Mouse (Mus musculus): Measurements from ENCODE around the gene Prr15.

The Prr15 gene

DNA sequence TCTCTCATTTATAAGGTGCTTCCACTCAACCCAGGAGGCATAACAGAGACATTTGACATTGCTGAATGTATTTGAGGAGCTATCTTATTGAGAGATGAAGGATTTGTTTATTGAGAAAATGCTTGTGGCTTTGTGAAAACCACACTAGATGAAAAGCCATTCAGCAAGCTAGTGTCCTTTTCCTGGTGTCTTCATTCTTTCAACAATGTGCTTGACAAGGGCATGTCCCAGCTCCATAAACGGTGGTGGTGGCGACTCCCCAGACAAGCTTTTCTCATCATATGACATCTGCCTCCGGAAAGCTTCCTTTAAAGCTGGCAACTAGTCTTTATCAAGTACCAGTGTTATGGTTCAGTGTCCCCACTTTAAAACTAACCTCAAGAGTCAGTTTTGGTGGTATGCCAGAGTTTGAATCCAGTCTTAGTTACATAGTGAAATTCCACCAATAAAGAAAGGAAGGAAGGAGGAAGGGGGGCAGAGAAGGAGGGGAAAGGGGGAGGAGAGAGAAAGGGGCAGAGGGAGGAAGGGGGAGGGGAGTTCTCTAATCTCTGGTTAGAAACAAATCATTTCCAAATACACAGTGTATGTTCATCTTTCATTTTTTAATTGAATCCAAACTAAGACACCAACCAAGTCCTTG lies at the start of gene Prr15:
Gene Prr15, plus strand, starts transcription at position 590 of the 640 bp plus-strand sequence.
- no peak for DNase-seq

DNA sequence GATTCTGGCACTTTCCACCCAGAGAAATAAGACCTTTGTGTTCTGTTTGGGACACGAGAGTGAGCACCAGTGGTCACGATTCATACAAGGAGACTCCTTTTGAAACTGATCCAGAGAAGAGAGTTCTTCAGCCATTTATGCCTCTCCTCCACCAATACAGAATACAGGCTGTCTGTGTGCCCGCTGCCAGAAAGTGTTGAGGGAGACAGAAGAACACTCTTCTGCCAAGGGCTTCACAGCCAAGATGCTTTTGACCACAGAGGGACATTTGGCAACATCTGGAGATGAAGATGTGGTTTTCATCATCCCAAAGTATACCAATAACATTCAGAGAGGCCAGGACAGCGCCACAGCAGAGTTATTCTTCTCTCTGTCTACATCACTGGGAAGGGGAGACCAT lies 48.4 kb upstream of the Prr15 start:
- no peak for DNase-seq

DNA sequence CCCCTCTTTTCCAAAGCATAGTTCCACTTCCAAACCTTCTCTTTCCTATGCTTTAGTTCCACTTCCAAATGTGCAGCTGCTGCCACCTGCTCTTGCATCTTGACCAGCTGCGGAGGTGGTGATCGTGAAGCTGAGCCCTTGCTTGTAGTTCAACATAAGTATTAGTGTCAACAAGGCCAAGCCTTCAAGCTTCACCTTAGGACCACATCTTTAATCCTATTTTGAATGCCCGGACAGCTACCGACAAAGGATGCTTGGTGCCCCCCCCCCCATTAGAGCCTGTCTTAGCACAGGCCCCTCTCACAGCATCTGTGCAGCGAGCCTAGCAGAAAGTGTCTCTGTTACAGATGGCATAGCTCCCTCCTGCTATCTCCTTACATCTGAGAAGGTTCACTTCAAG lies 47.8 kb upstream of the Prr15 start:
- DNase-seq: peak; percentile 71

- no peak for DNase-seq
Measured at GRCm38 (mm10) chr6:54278613-54279012, 47.0 kb upstream of the Prr15 start.

DNA sequence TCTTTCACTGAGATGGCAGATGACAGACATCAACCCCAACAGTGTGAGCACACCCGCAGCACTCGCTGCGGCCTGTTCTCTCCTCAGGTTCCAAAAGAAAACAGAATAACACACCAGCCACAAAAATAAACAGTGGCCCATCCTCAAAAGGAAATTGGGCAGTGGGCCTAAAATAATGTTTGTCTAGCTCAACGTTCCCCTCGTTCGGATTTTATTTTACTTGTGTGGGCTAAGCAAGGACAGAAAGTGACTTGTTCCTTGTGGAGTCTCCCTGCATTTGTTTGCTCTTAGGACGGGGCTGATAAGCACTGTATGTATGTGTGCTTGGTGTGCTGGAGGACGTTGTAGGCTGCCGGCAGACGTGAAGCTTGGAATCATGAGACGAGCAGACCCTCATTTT lies 46.2 kb upstream of the Prr15 start:
- no peak for DNase-seq

- no peak for DNase-seq
Measured at GRCm38 (mm10) chr6:54280248-54280647, 45.4 kb upstream of the Prr15 start.

DNA sequence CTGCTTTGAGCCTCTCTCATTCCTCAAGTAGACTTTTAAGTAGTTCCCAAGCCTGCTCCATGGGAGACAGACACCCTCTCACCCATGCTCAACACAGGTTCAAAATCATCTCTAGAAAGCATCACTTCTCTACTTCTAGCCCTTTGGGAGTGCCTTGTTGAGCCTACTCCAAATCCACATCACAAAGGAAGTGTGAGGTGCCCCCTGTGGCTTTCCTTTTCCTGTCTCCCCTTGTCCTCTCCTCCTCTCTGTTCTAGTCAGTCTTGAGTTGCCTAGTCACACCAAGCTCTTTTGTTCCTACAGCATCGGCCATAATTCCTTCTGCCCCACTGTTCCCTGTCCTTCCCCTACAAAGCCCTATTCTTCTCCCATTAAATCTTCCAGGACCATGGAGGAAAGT lies 42.3 kb upstream of the Prr15 start:
- DNase-seq: no peak

DNA sequence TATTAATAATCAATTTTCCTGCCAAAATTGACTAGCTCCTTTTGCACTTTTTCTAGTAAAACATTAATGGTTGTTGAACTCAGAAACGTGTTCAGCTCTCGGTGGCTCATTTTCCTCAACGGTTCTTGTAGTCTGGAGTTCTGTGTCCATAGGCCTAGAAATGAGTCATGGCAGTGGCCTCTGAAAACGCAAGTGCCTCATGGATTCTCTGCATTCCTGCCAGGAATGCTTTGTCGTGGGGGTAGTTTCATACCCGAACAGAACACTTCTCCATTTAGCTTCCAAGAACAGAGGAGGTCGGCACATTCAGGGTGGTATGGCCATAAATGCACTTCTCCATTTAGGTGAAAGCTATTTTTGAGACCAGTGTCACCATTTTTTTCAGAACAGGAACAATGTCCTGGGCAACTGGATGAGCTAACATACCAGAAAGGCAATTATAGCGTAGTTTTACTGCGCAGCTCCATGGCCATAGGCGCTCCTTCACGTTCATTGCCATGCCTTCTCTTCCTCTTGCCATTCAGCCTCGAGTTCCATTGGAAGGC lies 41.4 kb upstream of the Prr15 start:
- DNase-seq: no peak

DNA sequence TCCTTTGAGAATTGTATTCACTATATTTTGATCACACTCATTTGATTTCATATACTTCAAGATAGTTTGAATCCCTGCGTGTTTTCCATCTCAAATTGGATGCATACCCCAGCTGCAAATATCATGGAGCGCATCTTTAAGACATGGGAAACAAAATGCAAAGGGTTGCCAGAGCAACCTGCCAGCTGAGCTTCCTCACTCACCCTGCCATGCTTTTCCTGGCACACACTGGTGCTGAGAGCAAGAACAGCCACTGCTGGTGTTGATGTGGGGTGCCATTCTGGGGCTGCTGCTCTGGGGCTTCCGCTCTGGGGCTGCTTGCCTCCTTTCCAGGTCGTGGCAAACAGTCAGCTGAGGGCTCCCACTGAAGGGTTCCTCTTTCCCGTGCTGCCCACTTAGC lies 38.8 kb upstream of the Prr15 start:
- no peak for DNase-seq

- no peak for DNase-seq
Measured at GRCm38 (mm10) chr6:54289774-54290500, 35.7 kb upstream of the Prr15 start.

- DNase-seq: no peak
Measured at GRCm38 (mm10) chr6:54297231-54297630, 28.4 kb upstream of the Prr15 start.

DNA sequence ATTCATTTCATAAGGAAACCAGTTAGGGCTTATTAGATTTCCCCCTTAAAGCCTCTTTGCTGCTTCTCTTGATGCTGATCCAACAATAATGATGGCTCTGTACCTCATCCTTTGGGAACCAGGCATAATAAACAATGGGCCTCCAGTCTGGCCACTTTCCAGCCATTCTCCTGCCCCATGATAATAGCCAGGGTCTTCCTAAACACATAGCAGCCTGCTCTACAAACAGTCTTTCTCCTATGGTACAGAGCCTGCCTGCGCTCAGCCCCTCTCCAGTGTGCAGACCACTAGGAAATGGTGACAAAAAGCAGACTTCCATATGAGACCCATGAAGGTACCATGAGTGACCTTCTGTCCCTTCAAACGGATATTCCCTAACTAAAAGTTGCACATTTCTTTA lies 26.2 kb upstream of the Prr15 start:
- peak; percentile 65 for DNase-seq

DNA sequence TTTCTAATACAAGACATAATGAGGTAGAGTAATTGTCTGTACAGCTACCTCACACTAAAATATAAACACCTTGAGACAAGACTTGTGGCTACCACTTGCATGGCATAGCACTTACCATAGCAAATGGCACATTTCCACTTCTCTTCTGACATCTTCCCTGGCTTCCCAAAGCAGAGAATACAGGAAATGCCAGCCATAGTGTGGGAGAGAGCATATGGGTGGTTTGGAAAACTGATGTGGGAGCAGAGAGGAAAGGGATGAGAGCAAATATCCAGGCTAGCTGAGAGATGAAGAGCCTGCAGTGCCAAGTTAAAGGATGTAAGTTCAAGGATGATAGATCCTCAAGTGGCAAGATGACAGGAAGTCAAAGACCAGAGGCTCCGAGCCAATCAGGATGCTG lies 19.9 kb upstream of the Prr15 start:
- DNase-seq: no peak

DNA sequence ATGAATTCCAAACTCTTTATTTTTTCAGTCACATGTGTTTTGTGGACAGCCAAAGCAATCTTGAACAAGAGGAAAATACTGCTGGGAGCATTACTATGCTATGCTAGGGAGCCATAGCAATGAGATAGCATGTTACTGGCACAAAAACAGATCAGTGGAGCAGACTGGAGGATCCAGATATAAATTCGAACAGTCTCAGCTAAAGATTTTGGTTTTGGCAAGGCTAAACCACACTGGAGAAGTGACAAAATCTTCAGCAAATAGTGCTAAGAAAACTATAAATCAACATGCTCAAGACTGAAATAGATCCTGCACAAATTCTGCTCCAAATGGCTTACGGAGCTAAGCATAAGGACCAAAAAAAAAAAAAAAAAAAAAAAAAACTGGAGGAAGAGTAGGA lies 12.6 kb upstream of the Prr15 start:
- no peak for DNase-seq

- no peak for DNase-seq
Measured at GRCm38 (mm10) chr6:54318618-54319017, 7.0 kb upstream of the Prr15 start.

DNA sequence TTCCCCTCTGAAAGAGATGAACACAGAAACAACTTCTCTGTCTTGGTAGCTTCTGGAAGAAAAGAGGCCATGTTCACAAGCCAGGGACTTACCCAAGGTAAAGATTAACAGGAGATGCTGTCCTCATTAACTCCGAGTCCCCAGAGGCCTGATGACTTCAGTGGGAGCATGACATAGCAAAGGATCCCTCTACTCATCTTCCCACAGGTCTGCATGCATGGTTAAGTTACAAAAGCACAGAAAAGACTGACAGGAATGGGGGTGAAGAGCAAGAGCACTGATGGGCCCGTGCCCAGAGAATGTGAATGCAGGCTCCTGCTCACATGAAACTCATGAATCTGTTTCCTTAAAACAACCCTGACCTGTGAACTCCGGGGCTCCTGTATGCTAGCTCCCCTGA lies 6.4 kb upstream of the Prr15 start:
- no peak for DNase-seq

DNA sequence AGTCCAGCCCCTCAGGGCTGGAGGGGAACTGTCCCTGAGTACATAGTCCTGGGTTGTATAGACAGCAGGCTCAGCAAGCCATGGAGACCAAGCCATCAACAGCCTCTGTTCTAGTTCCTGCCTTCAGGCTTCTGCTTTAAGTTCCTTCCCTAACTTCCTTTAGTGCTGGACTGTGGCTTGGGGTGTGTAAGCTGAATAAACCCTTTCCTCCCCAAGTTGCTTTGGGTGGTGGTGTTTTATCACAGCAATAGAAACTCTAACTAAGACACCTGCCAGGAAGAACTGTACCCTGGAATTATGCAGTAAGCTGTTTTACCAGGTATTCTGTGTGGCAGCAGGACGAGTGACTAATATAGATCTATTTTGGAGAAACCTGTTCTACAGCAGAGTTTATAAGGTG lies 5.4 kb upstream of the Prr15 start:
- DNase-seq: no peak

GRCm38 (mm10) chr6:54326671-54327625 lies 1.3 kb downstream of the Prr15 start:
- DNase-seq: peak; percentile 65

DNA sequence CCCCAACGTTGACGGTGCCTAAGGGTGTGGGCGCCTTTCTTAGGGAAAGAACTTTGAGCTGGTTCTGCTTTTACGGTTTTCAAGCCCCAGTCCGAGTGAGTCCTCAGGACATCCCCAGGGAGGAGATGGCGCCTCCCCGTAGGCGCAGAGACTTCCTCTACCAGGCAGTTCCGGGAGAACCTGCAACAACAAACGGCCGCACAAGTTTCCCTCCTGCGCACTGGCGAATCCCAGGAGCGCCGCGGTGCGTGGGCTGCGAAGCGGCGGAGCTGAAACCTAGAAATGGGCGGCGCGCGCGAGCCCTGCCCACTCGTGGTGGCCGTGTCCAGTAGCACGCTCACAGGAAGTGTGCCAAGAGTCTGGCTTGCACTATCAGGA lies 2.0 kb downstream of the Prr15 start:
- DNase-seq: peak; percentile 66

GRCm38 (mm10) chr6:54328783-54329182 lies 3.1 kb downstream of the Prr15 start:
- no peak for DNase-seq

DNA sequence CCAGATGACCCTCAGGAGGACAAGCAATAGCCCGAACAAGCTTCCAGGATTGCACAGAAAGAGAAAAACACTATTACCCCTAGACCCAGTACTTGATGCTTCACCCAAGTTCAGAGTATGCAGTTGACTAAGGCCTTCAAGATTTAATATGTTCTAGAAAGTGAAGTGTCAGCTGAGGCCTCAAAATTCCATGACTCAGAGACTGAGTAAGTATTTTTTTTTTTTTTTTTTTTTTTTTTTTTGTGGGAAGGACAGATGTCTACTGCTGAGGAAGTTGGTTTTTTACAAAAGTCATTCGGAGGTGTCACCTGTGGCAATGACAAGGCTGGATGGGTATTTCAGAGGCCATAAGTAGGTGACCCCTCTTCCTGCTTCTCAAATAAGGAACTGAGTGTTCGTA lies 4.0 kb downstream of the Prr15 start:
- no peak for DNase-seq

DNA sequence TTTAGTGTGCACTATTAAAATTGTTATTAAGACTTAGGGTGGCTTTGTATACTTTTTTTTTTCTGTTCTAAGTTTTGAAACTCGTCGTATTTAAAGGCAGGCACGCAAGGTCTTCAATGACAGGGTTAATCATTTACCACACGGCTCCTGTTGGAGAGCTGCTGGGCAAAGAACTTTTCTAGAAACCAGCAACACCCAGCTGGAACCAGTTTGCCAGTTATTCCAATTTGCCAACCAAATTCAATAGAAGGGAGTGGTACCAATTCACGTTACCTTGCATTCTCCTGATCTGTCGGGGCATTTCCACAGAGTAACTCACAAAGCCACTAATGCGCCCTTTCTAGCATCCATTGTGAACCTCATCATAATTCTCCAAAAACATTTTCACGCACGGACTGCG lies 4.5 kb downstream of the Prr15 start:
- no peak for DNase-seq

- DNase-seq: peak; percentile 49
Measured at GRCm38 (mm10) chr6:54331765-54332164, 6.1 kb downstream of the Prr15 start.

Data from retina, postnatal 1 day (tissue).